Mouse (Mus musculus) kidney, postnatal 4 days (tissue): Measurements from ENCODE around the gene Olfr463.

ENCODE experiments used
- DNase-seq, 2 experiments: peaks; one replicate each; pipeline ENCODE4 v3.0.0; 2021; ENCODE audit warnings: mixed read lengths in 2 of 2

Olfr463 gene

DNA sequence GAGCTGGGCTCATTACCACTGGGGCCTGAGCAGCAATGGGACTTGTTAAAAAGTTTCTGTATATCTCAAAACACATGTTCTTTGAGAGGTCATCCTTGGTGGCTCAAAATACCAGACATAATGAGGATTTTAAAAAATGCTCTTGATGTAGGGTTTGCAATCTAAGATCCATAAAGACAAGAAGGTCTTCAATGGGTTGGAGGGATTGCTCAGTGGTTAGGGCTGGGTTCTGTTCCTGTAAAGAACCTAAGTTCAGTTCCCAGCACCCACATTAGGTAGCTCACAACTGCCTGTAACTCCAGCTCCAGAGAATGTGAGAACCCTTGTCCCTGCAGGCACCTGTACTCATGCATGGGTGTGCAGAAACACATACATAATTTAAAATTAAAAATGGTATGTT is at the start of gene Olfr463:
TSS of gene Olfr463 (minus strand) at position 101 of the 400 bp plus-strand sequence.
- DNase-seq, result no peak

DNA sequence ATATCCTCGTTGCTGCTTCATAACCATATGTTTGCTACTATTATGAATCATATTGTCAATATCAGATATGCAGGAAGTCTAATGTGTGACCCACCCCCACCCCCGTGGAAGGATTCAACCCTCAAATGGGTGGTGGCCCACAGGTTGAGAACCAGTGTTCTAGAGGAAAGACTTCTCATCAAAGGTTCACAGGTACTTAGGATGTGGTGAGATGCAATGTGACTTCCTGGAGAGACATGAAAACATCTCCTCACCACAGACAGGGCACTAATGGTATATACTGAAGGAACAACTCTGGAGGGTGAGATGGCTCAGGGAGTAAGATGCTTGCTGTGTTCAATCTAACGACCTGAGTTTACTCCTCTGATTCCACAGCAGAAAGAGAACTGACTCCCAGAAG is 38.3 kb upstream of the Olfr463 start:
- DNase-seq, result no peak

DNA sequence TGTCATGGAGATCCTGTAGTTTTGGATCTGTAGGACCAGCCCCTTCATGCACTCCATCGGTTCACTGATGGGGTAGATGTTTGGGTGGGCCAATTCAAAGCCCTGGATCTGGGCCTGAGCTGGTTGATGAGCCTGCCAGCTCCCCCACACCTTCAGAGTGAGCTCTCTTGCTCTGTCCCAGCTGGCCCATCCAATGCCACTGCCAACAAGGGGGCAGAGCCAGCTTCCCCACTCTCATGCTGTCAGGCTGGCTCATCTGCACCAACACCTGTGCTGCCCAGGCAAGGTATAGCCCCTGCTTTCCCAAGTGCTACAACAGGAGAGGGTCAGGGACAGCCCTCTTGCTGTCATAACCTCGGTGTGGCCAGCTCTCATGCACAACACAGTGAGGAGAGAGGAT is 36.5 kb upstream of the Olfr463 start:
- no peak for DNase-seq

DNA sequence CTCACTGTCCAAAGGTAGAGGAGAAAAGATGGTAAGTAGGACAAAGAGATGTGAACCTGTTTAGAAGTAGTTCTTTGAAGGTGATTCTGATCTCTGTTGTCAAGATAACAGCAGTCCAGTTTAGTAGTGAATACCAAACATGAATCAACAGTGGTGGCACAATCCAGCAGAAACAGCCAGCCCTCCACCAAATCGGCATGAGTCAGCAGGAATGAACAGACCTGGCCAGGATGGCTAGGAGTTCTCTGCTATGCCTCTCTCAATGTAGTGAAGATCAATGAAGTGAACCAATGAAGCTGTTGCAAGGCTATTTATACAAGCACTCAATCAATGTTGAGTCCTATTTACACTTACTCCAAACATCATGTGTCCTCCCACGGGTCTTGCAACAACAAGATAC is 33.2 kb upstream of the Olfr463 start:
- DNase-seq, result no peak

DNA sequence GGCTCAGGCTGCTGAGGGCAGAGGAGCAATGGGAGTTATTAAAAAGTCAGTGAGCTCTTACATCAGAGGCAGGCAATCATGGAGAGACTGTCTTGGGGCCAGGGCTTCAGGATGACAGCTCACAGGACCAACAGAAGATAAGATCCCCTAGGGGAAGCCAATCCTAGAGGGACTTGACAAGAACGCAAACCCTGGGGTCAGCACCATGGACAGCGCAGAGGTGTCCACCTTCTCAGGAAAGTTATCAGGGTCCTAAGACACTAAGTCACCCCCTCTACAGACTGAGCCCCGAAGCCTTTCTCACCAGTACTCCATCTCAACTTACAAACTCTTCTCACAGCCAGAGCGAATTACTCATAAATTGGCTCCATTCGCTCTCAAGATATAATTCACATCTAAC is 23.8 kb upstream of the Olfr463 start, which contains the start of gene Olfr464:
TSS of gene Olfr464 (minus strand) at position 2 of the 400 bp plus-strand sequence.
- peak; percentile 84 for DNase-seq

DNA sequence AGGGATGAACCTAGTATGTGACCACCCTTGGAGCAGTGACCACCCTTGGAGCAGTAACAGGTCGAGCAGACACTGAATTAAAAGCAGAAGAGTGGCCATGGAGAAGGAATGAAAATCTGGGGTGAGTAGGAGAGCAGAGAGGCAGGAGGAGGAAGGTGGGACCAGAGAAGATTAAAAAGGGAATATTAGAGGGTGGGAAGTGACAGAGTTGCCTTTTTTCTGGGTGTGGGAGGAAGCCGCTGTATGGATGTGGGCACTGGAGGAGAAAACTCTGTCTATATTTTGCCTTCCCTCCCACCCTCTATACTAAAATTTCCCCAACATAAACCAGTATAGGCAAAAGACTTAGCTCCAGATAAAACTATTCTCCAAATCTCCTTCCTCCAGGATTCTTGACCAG is 23.1 kb upstream of the Olfr463 start:
- no peak for DNase-seq

DNA sequence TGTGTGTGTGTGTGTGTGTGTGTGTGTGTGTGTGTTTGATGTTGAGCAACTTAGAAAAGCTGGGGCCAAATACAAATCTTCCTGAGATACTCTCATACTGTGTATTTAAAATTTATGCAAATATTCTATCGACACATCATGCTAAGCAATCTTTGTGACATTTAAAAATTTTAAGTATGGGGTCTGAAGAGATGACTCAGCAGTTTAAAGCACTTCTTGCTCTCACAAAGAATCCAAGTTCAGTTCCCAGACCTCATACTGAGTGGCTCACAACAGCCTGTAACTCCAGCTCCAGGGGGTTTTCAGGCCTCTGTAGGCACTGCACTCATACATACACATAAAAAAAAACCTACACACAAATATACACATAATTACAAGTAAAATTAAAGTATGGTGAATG is 18.8 kb upstream of the Olfr463 start:
- no peak for DNase-seq

DNA sequence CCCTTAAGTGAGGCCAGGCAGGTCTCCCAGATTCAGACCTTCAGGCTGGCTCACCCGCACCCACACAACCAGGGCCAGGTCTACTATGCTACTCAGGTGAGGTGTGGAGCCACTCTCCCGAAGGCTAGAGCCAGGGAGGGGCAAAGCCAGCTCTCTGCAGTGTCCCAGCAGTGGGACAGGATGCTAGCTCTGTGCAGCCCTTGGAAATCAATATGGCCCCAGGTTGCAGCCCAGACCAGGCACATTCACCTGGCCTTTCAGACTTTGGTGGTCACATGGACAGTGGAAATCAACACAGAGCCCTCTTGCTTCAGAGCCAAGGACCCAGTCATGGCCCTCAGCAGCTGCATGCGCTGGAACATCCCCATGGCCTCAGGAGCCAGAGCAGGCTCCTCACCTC is 7.1 kb upstream of the Olfr463 start:
- DNase-seq, result no peak

- DNase-seq, result no peak
These were observed 5.0 kb downstream of the Olfr463 start, which contains the start of gene Olfr462 for GRCm38 (mm10) chr11:87892168-87892567. TSS of gene Olfr462 (minus strand) at chr11:87892268.

DNA sequence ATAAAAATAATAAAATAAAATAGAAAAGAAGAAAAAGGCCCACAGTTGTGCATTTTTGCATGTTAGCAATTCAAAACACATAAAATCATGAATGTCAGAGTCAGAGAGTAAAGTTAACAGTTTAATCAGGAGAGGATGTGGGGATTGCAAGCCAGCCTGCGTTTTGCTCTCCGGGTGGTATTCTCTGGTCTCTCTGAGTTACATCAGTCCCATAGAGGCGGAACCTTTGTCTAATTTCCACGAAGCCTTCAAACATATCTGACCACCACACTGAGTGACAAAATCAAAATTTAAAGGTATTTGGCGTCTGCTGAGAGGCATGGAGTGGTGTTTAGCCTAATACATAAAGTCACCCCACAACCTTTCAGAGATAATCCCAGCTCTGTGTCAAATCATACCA is 12.3 kb downstream of the Olfr463 start:
- no peak for DNase-seq

DNA sequence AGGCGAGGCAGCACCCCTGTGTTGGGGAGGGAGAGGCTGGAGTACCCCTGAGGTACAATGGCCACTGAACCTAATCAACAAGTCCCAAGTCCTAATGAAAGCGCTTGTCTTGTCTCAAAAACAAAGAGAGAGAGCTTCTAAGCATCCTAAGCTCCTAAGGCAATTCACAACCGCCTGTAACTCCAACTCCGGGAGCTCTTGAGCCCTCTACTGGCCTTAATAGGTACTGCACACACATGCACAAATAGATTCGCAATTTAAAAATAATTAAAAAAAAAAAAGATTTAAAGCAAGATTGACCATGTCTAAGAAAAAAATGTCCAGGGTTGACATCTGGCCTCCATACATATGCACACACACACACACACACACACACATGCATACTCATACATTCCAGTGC is 13.7 kb downstream of the Olfr463 start:
- DNase-seq, result peak in 1 of 2 experiments; percentile 21

- no peak for DNase-seq
These were observed 15.5 kb downstream of the Olfr463 start for GRCm38 (mm10) chr11:87881714-87882113.

- DNase-seq, result no peak
These were observed 17.4 kb downstream of the Olfr463 start for GRCm38 (mm10) chr11:87879826-87880225.

DNA sequence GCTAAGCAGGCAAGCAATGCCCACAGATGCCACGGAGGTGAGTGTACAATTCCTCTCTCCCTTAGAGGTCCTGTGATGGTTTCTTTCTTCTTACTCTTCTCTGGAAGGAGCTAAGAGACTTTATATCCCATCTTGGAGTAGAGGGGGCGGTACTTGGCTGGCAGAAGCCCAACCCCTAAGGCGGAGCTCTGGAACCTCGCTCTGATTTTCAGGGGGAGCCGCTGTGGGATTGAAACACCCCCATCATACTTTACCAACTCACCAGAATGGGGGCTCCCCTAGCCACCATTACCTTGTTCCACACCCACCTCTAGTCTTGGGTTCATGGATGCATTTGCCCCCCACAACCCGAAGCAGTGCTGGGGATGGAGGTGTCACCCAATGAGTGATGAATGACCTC is 21.8 kb downstream of the Olfr463 start, which contains the start of gene Epx:
TSS of gene Epx (minus strand) at position 101 of the 400 bp plus-strand sequence.
- DNase-seq, result no peak

DNA sequence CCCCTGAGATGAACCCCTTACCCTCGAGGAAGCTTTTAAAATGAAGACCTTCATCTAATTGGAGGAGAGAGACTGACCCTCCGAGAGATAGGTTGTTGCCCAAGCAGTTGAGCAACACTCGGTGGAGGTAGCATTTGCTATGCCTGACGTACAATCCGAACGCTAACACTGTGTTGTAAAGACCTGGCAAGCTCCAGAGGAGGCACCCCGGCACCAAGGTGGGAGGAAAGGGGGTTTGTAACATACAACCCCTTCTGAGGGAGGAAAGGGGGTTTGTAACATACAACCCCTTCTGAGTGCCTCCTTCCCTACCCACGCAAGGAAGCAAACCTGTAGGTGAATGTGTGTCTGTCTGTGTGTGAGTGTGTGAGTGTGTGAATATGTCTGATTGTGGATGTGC is 25.4 kb downstream of the Olfr463 start:
- no peak for DNase-seq

GRCm38 (mm10) chr11:87870096-87870495 is 27.1 kb downstream of the Olfr463 start:
- no peak for DNase-seq

GRCm38 (mm10) chr11:87866891-87867290 is 30.3 kb downstream of the Olfr463 start:
- peak; percentile 64 to 66 for DNase-seq

GRCm38 (mm10) chr11:87862805-87863204 is 34.4 kb downstream of the Olfr463 start:
- no peak for DNase-seq

- no peak for DNase-seq
These were observed 36.8 kb downstream of the Olfr463 start for GRCm38 (mm10) chr11:87860426-87860825.

- DNase-seq, result no peak
These were observed 37.9 kb downstream of the Olfr463 start for GRCm38 (mm10) chr11:87859273-87859672.

DNA sequence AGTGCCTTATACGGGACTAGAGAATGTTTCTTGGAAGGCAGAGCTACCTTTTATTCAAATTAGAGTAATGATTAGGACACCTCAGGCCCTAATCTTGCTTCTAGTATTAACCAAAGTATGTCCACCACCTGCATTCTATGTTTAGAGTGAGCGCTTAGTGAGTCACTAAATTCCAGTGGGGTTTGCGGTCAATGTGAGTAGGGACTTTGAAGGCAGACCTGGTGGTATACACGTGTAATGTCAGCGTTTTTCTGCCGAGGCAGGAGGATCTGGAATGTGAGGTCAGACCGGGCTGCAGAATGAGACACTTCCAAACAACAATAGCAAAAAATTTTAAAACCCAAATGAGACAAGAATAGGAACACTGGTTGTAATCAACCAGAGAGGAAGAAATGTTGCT is 42.6 kb downstream of the Olfr463 start:
- no peak for DNase-seq

DNA sequence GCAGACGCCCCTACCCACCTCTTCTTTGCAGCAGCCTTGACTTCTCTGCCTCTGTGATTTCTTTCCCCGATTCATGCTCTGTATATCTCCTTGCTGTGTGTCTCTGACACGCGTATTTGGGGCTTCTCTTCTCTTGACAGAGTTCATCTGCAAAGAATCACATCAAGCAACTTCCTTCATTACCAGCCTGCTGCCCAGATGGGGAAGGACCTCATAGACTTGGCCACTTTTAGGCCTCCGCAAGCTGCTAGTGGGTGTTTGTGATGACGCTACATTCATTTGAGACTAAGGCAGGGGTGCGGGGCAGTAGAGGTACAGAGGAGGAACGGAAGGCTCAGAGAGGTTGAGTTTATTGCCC is 43.6 kb downstream of the Olfr463 start:
- no peak for DNase-seq

- DNase-seq, result peak; percentile 96 to 97
These were observed 44.2 kb downstream of the Olfr463 start, which contains the start of gene Mks1 for GRCm38 (mm10) chr11:87852690-87853596. TSS of gene Mks1 (plus strand) at chr11:87853215.

GRCm38 (mm10) chr11:87847884-87848283 is 49.3 kb downstream of the Olfr463 start:
- DNase-seq, result no peak
